Mouse (Mus musculus): ENCODE results near the gene Gucd1. TPM values are rescaled to one million over a fixed set of nuclear protein-coding genes. Genes with fewer than 3 reads are reported as not detected.
"Not testable (repeated sequence)": the region's sequence is repeated elsewhere in the genome, so short reads cannot be mapped to it uniquely, and the experiment has no call there.

Gene Gucd1
- total RNA-seq (2014; fragmentation: Nextera tagmentation), result 11.8 and 20.1 TPM in 2 replicates
- total RNA-seq (2017), result 11.8 and 15.4 TPM in 2 replicates

DNA sequence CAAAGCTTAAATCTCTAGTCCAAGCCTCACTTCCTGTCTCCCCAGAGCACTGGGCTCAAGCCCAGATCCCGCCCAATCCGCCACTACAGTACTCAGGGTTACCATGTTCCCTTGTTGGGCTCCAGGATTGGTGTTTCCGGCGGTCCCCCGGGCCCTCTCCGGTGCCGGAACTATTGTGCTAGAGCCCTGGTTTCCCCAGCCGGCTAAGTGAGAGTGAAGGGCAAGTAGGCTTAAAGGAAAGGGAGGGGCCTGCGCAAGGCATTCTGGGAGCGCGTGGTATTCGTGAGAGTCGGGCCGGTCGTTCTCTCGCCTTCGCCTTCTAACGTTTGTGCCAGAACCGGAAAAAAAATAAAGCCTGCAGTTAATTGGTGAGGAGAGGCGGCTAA is at the start of gene Gucd1:
TSS of gene Gucd1 (minus strand) at position 215 of the 386 bp plus-strand sequence.
- peak; percentile 82 for ATAC-seq (replicated peaks; ENCODE audit: poor library complexity, severe bottlenecking)

DNA sequence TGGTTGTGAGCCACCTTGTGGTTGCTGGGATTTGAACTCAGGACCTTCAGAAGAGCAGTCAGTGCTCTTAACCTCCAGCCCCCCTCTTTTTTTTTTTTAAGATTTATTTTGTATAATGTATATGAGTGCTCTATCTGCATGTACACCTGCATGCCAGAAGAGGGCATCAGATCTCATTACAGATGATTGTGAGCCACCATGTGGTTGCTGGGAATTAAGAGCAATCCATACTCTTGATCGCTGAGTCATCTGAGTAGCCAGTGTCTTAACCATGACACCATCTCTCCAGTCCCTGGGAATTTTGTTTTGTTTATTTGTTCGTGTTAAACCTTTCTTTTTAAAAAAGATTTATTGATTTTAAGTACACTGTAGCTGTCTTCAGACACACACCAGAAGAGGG is 49.0 kb upstream of the Gucd1 start:
- not testable (repeated sequence) for ATAC-seq (replicated peaks; ENCODE audit: poor library complexity, severe bottlenecking)

DNA sequence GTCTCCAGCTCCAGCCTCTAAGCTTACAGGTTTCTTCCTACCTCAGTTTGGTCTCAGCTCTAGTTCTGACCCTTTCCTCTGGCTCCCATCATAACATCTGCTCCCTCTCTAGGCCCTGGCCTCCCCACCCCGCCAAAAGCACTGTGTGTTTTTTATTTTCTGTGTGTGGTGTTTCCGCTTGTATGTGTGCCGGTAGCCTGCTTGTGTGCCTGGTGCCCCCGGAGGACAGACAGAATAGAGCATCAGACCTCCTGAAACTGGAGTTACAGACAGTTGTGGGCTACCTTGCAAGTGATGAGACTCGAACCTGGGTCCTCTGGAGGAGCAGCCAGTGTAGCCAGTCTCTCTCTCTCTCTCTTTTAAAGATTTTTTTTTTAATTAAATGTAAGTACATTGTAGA is 48.5 kb upstream of the Gucd1 start:
- ATAC-seq (replicated peaks; ENCODE audit: poor library complexity, severe bottlenecking), result no peak

DNA sequence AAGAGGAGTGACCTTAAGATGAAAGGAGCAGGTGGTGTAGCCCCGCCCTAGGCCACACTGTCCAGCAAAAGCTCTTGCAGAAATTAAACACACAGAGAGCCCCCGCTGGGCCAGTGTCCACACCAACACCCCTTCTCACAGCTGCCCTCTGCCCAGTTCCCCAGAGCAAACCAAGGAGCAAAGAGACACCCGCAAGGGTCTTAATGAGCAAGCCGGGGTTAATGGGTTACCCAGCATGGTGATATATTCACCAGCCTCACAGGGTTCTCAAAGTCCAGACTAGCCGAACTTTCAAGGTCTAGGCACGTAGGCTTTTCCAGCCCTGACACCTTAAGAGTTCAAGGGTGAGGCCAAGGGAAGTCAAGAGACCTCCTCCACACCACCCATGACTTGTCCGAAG is 48.1 kb upstream of the Gucd1 start:
- no peak for ATAC-seq (replicated peaks; ENCODE audit: poor library complexity, severe bottlenecking)

DNA sequence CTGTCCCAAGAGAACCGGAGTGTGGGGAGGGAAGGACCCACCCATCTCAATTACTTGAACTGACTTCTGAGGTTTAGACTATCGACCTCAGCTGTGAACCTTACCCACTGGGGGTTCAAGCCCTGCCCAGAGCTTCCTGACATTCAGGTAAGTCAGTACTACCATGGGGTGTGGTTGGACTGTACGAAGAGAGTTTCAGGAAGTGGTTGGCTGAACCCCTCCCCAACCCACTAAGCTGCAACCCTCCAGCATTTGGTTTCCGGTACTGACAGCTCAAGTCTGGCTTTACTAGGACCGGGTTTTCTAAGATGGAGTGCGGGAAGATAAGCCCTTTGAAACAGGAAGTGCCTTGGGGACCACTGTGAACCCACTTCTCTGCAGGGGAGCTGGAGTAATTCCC is 47.7 kb upstream of the Gucd1 start:
- ATAC-seq (replicated peaks; ENCODE audit: poor library complexity, severe bottlenecking), result peak; percentile 80

DNA sequence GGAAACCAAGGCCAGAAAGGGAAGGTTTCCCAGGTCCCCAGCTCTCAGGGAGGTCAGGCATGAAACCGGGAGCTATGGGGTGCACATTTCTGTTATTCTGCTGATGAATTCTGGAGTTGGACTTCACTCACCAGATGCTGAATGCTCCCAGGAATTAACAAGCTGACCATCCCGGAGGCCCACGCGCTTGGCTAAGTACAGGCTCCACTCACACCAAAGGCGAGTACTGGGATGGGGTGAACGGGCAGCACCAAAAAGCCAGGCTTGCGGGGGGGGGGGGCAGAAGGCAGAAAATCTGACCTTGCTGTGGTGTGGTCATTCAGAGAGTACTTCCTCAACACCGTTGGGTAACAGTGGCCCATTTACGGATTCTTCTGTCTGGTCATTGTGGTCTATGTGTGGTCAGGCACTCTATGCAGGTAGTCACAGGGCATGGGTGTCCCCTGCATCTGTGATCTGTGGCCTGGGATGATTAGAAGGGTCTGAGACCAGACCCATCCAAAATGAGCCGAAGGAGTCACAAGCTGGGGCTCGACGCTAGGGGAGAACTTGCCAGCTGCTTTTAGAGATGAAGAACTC is 47.0 kb upstream of the Gucd1 start:
- ATAC-seq (replicated peaks; ENCODE audit: poor library complexity, severe bottlenecking), result peak; percentile 60

DNA sequence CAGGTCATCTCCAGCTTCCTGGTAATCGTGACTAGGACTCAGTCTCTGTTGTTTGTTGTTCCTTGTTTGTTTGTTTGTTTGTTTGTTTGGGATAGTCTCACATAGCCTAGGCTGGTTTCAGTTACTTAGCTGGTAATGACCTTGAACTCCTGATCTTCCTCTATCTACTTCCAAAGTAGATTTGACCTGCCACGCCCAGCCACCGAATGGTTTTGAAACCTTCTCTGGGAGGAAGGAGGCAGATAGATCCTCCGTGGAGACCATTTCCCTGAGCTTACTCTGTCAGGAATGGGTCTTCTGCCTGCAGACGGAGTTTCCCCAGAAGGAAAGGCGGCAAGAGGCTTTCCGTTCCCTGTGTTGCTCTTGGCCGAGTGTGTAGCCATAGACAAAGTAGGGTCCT is 44.8 kb upstream of the Gucd1 start:
- ATAC-seq (replicated peaks; ENCODE audit: poor library complexity, severe bottlenecking), result no peak

- no peak for ATAC-seq (replicated peaks; ENCODE audit: poor library complexity, severe bottlenecking)
These were observed 43.4 kb upstream of the Gucd1 start, which contains the start of gene Ggt1 for GRCm38 (mm10) chr10:75561071-75561654. TSS of gene Ggt1 (plus strand) at chr10:75561604.

DNA sequence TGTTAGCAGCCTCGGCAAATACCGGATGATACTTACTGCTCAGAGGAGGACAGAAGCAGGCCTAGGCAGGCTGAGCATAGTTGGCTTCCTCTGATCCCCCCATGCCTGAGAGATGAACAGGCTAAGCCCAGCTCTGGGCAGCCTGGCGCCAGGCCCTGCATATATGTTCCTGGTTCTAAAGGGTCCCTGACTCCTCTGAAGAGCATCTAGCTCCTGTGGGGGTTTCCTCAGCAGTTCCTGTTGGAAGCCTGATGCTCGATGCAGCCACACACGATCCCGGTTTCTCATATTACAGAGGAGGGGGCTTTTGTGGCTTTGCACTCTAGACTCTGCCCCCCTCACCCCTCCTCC is 42.8 kb upstream of the Gucd1 start:
- no peak for ATAC-seq (replicated peaks; ENCODE audit: poor library complexity, severe bottlenecking)

GRCm38 (mm10) chr10:75559676-75560548 is 42.1 kb upstream of the Gucd1 start, which contains the start of gene Lrrc75b:
TSS of gene Lrrc75b (minus strand) at chr10:75560330.
- peak; percentile 41 for ATAC-seq (replicated peaks; ENCODE audit: poor library complexity, severe bottlenecking)

DNA sequence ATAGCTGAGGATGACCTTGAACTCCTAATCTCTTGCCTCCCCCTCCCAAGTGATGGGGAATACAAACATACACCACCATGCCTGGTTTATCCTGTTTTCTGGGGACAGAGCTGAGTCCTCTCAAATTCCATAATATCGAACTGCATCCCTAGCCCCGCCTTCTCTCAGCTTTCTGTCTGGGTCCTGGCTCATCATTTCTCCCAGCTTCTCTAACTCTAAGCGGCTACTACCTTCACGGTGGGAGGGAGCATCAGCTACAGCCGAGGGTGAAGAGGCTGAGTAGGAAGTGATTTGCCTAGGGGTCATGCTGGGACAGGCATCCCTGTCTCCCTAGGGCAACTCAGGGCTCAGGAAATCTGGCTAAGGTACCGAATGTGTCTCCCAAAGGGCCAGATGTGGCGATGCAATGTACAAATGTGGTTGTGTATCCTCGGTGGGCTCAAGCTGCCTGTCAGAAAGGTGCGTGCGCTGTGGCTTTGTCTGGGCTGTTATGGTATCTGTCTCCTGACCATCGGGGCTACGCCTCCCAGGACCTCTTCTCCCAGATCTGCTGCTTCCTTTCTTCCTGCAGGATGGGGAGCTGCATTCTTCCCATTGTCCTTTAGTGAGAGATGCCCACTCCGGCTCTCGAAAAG is 41.4 kb upstream of the Gucd1 start:
- no peak for ATAC-seq (replicated peaks; ENCODE audit: poor library complexity, severe bottlenecking)

DNA sequence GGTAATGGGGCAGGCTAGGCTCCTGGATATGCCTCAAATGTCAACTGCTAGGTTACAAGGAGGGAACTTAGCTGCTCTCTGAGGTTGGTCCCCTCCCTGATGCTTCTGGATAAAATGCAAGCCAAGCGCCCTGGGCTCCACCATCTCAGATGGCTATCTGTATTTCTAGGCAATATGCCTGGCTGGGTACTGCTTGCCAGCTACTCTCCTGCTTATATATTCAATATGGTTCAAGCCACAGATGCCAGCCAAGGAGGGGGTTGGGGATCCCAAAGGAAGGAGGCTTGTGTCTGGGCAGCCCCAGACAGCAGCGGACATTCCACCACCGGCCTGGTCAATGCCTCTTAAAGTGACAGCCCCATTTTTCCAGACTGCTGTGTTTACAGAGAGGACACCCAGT is 40.7 kb upstream of the Gucd1 start:
- no peak for ATAC-seq (replicated peaks; ENCODE audit: poor library complexity, severe bottlenecking)

GRCm38 (mm10) chr10:75556026-75556425 is 38.3 kb upstream of the Gucd1 start:
- ATAC-seq (replicated peaks; ENCODE audit: poor library complexity, severe bottlenecking), result no peak

GRCm38 (mm10) chr10:75555557-75555956 is 37.8 kb upstream of the Gucd1 start:
- ATAC-seq (replicated peaks; ENCODE audit: poor library complexity, severe bottlenecking), result no peak

- peak; percentile 72 for ATAC-seq (replicated peaks; ENCODE audit: poor library complexity, severe bottlenecking)
These were observed 36.3 kb upstream of the Gucd1 start for GRCm38 (mm10) chr10:75554090-75554489.

DNA sequence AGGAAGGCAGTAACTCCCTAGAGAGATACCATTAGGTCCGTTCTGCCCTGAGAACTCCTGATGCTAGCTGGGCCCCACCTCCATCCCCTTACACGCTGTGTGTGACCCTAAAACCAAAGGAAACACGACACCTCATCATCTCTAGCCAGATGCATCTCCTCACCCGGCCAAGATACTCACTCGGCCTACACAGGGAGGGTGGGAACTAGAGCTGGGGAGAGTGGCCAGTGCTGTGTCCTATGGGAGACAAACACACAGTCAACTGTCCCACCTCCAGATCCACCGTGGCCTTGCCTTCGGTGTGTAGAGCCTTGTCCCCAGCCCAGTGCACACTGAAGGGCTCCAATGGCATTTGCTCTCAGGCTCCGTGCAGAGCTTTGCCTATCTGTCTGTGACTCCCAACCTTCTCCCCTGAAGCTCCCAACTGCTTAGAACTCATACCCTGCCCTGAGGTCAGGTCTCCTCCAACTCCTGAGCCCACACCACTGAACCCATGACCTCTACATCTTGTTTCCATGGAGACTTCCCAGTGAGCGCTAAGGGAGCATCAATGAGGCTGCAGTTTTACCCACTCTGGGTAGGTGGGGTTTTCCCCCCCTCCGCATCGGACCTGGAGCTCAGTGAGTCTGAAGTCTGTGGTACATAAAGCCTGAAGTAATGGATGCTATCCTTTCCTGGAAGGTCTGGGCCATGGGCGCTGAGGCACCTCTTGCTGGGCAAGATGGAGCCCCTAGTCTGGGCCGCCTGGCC is 35.1 kb upstream of the Gucd1 start:
- ATAC-seq (replicated peaks; ENCODE audit: poor library complexity, severe bottlenecking), result no peak

DNA sequence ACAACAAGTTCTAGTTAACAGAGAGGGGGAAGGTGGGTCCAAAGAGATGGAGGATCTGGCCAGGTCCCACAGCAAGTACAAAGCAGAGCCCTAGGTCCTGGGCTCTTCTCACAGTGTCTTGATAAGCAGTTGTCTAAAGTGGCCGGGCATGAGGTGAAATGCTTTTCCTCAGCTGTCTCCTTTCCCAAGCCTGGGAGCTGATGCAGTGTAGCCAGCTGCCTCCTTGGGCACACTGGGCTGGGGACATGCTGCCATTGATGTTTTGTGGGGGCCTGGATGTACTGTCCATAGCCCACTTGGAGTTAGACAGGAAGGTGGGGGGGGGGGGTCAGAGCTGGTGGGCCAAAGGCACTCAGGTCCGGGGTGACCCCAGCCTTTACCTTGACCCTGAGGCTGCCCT is 34.3 kb upstream of the Gucd1 start:
- ATAC-seq (replicated peaks; ENCODE audit: poor library complexity, severe bottlenecking), result no peak

GRCm38 (mm10) chr10:75551175-75551574 is 33.4 kb upstream of the Gucd1 start:
- peak; percentile 73 for ATAC-seq (replicated peaks; ENCODE audit: poor library complexity, severe bottlenecking)

- ATAC-seq (replicated peaks; ENCODE audit: poor library complexity, severe bottlenecking), result no peak
These were observed 32.1 kb upstream of the Gucd1 start for GRCm38 (mm10) chr10:75549886-75550285.

DNA sequence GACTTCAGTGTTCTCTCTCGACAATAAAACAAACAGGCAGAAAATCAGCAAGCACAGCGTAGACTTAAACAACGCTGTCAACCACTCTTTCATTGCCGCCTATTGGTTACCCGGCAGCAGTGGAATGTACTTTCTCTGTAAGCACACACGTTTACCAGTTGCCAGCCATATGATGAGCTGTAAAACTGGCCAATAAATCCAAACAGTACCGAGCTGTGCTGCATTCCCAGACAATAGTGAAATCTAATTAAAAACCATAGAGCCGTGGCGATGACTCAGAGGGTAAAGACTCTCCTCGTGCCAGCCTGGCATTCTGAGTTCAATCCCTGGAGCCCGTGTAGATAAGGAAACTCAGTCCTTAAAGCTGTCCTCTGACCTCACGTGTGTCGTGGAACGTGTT is 30.7 kb upstream of the Gucd1 start:
- no peak for ATAC-seq (replicated peaks; ENCODE audit: poor library complexity, severe bottlenecking)
